Mouse (Mus musculus) lung, adult 18-20 months (tissue): Measurements from ENCODE around the gene Srsf2.
"Not testable (repeated sequence)": the region's sequence is repeated elsewhere in the genome, so short reads cannot be mapped to it uniquely, and the experiment has no call there.

ENCODE experiments used
- DNase-seq, 2 experiments: peaks; one replicate each; pipeline ENCODE4 v3.0.0; 2022; ENCODE audit warnings: mixed read lengths in 2 of 2

The Srsf2 gene

DNA sequence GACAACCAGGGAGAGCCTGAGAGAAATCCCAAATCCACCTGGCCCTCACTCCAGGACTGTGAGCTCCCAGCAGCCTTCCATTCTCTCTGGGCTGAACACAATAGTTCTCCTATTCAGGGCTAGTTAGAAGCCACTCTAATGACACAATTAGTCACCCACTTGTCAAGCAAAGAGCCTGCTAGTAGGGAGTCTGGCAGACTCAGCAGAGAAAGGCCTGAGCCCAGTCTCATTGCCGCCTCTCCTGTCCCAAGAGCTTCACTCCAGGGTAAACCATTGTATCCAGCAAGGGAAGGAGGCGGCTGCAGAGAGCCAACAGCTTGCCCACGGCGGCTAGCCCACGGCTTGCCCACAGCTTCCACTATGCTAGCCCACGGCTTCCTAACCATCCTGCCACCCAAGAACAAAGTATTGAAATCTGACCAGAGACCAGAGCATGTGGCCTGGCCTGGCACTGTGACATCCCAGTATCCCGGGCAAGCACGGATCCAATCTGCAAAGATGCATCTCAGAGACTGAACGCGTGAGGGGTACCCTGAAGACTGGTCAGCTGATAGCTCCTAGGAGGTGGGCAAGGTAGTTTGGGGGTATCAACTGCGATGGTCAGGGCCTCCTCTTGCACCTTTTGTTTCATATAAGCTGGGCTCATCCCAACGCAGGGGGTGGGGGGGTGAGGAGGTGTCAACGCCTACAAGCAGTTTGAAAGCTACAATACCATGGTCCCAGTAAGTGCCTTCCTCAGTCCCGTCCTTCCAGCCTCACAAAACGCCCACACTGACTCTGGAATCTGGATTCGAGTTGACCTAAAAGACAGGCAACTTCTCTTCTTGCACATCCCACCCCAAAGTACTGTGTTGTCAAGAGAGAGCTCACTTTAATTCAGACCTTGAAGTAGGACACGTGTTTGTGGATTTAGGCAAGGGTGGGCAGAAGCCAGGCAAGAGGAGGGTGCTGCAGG is 26.1 kb downstream of the Srsf2 start:
- DNase-seq, result no peak

DNA sequence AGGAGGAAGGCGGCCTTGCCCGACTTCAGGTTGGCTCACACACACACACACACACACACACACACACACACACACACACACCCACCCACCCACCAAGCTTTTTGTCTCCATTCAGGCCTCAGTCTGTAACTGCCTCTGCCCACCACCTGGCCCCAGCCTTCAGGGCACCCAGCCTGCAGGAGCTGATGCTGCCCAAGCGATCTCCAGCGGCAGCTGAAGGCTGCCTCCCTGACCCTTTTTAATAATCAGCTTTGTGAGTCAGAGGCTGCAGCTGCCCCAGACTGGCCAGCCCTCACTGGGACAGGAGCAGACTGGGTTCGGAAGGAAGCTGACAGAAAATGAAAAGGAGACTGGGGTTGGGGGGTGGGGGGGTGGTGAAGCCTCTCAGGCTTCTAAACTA is 27.7 kb downstream of the Srsf2 start:
- DNase-seq, result no peak

DNA sequence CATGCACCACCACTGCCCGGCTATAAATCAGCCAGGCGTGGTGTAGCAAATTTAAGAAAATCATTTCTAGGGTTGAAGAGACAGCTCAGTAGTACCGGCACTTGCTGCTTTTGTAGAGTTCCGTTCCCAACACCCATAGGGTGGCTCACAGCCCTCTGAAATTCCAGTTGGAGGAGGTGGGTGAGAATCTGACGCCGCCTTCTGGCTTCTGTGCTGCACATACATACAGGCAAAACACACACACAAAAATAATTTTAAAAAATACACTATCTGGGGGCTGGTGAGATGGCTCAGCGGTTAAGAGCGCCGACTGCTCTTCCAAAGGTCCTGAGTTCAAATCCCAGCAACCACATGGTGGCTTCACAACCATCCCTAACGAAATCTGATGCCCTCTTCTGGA is 29.0 kb downstream of the Srsf2 start:
- not testable (repeated sequence) for DNase-seq

DNA sequence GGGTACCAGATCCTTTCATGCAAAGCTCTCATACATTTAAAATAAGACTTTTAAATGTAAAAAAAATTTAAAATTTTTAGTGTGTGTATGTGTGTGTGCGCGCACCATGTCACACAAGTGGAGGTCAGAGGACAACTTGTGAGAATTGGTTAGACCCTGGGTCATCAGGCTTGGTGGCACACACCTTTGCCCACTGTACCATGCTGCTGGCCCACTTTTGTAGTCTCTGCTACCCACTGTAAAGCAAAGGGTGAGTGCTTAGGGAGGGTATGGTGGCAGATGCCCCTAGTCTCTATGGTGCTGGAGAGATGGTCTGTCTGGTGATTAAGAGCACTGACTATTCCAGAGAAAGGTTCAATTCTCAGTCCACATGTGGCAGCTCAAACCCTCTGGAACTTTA is 29.6 kb downstream of the Srsf2 start:
- DNase-seq, result no peak

DNA sequence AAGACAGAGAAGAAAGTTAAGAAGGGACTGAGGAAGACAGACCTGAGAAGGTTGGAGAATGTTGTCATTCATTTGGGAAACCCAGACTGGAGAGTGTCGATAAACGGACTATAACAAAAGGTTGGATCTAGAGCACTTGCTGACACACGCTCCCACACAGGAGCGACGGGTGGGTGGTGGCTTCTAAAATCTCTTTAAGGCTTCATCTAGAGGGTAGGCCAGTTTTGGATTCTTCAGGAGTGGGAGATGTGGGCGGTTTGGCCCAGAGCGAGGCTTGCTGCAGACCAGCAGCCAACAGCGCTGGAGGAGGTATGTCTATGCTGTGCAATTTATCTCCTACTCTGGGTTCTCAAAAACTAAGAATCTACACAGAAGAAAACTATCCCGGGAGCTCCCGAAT is 30.3 kb downstream of the Srsf2 start:
- no peak for DNase-seq

DNA sequence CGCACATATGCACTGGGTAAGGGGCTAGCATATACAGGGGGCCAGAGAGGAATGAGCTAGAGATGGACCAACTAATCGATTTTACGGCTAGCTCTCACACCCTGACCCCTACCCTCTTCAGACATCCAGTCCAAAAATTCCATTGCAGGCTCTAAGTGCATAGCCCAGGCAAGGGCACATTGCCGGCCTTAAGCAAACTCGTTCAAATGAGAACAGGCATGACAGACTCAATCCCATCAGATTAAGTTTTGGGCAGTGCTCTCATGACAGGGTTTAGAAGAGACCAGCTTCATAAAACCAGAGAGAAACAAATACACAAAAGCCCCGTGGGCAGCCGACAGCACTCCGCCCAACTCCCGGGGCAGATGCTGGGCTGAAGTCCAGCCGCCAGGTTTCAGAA is 30.7 kb downstream of the Srsf2 start:
- DNase-seq, result no peak

DNA sequence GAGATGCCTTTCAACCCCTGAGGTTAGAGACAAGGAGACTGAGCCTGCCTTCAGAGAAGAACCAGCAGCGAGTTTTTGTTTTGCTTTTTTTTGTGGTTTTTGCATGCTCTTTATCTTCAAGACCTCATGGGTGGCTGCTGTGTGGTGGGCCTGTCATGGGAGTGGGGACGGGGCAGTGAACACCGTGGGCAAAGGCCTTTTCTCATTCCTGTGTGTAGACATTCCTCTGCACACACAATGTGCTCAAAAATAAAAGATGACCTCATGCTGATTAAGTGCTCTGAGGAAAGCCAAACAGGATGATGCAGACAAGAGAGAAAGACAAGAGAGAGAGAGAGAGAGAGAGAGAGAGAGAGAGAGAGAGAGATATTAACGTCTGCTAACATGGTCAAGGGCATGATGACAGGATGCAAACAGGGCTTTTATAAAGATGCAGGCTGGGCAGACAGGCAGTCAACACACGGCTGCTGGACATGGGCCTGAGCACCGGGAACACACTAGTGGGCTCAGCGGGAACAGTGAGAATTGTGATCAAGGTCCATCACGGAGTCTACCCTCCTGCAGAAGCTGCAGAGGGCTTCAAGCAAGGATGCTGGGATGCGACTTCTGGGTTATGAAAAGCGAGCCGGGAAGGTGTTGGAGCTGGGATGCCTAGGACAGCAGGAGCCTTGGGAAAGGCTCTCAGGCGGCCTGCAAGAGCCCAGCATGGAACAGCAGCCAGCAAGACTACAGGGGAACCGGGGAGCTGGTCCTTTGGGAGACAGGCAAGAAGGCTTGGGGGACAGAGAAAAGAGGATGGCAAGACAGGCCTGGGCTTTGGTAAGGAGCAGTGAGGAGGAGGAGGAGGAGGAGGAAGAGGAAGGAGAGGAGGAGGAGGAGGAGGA is 31.6 kb downstream of the Srsf2 start:
- DNase-seq, result peak in 1 of 2 experiments; percentile 43

DNA sequence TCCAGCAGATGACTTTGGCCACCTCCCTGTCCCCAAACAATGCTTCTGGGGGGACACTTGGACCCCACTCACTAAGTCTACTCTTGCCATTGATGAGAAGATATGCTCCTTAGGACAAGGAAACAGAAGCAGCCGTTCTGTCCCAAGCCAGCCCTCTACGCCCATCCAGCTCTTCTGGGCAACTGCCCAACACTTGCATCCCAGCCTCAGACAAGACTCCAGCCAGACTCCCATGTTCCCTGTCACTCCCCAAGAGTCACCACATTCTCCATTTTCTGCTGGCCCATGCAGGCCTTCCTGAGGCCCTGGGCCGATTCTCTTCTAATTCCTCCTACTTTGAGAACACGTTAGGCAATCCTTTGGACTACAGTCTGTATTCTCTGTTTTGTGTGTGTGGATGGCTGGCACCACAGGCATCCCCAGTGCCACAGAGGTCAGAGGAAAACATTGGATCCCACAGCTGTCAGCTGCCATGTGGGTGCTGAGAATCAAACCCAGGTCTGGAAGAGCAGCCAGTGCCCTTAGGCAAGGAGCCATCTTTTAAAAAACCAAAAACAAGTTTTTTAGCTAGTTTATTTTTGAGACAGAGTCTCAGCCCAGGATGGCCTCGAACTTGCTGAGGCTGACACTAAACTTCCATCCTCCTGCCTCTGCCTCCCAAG is 32.8 kb downstream of the Srsf2 start:
- peak in 1 of 2 experiments; percentile 38 for DNase-seq

DNA sequence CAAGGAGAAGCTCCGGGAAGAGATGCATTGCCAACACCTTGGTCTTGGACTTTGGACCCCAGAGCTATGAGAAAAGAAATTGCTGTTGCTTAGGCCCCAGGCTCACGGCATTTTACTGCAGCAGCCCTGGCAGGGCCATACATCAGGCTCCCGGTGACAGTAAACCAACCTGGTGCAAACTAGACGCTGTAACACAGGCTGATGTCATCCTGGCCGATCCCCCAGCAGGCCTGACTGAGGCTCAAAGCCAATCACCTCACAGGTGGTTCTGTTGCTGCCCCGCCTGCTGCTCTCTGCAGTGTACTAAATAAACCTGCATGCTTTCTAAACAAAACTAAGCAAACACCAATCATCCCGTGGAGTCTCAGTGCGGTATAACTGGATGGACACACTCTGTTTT is 34.2 kb downstream of the Srsf2 start:
- no peak for DNase-seq

DNA sequence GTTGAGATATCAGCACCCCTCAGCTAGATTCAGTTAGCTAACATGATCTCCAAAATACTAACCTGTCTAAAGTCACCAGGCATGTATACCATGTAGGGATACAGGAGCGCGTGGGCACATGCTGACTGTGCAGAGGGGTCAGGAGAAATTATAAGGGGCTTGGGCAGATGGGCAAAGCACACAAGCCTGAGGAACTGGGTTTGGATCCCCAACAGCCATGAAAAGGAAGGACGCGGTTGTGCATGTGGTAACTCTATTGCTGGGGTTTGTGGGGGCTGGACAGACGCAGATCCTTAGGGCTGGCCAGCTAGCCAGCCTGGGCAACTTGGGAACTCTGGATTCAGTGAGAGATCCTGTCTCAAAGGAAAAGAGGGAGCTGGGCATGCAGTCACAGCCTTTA is 35.3 kb downstream of the Srsf2 start:
- no peak for DNase-seq

DNA sequence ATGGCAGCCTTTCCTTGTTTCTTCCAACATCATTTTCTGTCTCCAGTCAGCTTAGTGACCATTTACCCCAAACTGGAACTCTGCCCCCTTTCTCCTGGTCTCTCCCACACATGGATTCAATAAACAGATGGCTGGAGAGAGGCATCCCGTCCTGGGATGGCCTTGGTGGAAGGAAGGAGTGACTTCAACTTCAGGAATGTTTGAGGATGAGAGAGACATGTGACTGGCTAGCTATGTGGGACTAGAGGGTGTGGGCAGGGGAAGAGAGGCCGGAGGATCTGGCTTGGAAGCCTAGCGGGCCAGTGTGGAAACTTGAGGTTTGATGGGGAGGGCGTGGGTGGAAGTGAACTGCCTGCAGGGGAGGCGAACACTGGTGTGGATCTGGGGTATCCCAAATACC is 36.1 kb downstream of the Srsf2 start:
- DNase-seq, result peak; percentile 39 to 44

DNA sequence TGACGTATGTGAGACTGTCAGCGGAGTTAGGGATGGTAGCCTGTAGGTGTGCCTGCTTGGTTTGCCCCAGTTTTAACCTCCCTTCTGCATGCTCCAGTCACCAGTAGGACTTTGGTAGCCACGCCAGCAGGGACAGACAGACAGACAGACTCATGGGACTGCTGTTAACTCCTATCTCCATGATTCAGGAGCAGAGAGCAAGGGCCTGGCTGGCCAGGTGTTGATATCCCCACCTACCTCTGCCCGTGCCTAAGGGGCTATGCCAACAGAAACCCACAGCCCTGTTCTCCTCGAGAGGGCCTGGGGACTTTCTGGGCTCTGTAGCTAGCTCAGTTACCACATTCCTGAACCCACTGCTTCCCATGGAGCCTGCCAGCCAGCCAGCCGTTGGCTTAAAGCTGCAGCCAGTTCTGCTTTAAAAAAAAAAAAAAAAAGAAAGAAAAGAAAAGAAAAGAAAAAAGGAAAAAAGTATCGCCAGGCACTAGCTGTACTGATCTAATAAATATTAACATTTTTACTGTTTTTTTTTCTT is 37.9 kb downstream of the Srsf2 start:
- DNase-seq, result no peak

DNA sequence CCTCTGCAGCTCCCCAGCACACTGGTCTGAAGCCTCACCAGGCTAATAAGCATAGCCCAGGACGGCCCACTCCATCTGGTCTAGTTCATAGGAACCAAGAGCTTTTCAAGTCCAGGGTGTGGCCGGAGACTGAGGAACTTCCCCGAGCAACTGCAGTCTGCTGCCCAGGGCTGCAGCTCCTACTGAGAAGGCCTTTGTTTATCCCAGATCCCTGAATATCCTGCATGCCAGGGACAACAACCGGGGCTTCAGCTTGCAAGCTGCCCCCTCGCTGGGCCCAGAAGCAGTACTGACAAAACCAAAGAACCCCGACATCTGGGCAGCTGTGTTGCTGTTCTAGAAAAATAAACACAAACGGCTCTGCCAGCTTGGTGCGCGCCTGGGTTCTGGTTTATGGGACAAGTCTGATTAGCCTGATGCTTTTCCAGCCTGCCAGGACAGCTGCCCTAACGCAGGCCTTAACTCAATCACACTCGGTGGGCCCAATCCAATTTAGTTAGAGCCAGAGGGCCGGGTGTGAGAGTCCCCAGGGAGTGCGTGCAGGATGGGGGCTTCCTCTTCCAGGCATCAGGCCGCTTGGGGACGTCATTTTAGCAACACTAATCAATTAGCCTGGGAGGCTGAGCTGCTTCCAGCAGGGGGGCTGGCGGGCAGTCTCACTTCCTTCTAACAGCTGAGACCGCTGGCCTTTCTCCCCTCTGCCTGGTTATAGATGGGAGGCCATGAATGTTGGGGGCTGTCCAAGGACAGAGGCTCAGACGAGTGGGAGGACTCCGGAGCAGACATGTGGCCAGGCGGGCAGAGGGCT is 38.6 kb downstream of the Srsf2 start:
- DNase-seq, result peak; percentile 53 to 64

DNA sequence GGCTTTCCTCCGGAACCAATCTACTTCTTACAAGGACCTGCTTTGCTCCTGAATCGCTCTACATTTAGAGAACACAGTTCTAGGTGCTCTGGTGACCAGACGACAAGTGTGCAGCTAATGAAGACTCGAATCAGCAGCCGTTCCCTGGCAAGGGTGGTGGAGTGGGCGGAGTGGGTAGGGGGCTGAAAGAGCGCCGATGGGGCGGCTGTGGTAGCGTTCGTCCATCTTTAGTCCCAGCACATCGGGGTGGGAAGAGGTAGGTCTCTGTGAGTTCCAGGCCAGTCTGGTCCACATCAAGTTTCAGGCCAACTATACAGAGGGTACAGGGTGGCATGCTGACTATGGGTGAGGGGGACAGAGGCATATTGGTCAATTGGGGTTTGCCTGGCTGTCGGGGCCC is 39.3 kb downstream of the Srsf2 start:
- DNase-seq, result no peak

DNA sequence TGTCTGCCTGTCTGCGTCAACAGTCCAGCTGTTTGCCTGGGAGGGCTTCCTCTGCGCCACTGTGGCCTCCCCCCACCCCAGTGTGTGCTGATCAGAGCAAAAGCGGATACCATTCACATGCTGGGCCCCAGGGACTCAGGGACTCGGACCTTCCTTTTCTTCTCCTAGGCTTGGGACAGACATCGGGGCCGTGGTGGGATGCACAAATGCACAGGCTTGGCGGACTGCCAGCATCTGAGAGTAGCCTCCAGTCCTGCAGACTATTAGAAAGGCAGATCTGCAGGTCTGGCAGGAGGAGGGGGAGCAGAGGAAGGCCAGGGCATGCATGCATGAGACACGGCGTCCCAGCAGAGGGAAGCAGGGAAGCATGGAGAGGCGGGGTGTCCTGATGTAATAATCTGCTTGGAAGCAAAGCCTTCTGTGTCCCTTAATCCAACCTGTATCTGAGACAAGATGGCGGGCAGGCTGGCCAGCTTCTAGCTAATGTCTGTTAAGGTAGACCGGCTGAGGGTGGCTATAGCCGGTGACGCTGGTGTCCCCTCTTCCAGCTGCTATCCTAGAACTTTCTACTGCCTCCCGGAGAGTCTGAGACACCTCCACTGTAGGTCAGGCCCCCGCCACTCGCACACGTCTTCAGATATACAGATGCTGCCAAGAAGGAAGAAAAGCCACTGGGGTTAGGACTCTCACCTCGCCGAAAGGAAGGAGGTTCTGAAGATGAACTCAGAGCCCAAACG is 39.9 kb downstream of the Srsf2 start:
- DNase-seq, result no peak

DNA sequence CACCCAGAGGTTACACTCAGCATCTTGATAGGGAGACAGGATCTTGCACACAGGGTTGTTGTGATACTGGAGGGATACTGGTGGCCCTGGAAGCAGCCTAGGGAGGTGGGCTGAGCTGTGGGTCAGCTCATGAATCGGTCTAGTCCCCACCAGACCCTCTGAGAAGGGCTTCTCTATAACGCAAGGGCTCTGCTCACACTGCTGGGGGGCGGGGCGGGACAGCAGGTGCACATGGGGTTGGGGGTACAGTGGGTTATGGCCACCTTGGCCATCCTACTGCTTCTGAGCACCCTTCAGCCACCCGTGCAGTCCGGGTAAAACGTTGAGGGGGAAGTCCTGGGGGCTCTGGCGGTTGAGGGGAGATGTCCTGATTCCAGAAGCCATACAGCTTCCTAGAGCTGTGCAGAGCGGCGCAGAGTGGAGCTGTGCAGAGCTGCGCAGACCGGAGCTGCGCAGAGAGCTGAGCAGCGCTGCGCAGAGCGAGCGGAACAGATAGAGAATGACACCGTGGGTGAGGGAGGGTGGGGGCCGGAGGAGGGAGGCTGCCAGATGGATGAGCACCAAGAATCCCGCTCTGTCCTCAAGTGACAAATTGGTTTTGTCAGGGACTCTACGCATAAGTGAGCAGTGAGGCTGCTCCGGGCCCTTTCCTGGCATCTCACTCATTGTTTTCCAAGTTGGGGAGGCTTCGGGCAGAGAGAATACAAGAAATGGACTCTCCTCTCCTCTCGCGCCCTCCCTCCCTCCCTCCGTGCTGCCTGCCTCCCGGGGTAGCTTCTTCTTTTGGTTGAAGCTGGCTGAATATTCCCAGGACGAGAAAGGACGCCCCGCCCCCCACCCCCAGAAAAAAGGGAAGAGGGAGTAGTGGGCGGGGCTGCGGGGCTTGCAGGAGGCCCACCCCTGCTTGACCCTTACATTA is 41.7 kb downstream of the Srsf2 start:
- peak; percentile 37 to 42 for DNase-seq

DNA sequence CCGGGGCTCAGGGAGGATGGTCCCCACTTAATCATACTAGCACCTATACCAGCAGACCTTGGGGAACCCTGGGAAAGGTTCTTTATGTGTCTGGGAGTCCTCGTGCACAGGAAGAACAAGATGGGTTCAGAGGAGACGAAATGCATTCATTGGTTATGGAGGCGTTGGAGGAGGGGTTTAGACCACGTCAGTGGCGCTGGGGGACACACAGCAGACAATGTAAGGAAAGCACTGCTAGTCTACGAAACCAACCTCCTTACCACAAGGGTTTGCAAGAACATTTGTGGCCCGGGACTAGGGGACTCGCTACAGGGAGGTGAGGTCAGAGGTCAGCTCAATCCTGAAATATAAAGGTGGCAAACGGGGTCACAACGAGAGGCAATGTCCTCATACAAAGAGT is 42.4 kb downstream of the Srsf2 start:
- no peak for DNase-seq

DNA sequence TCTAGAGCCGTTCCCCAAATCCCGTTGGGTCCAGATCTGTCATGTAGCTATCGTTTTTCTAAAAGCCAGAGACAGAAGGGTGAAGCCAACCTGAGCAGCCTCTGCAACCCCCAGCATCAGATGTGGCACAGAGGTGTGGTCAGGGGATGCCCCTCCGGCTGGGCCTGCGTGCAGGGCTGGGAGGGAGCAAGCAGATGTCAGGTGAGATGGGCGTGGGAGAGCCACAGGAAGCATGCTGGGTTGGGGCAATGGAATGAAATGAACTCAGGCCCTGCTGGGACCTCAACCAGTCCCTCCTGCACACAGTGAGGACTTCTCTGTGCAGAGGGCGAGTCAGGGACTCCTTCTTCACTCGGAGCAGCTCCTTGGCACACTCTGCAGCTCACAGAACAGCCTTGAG is 43.4 kb downstream of the Srsf2 start:
- DNase-seq, result no peak

DNA sequence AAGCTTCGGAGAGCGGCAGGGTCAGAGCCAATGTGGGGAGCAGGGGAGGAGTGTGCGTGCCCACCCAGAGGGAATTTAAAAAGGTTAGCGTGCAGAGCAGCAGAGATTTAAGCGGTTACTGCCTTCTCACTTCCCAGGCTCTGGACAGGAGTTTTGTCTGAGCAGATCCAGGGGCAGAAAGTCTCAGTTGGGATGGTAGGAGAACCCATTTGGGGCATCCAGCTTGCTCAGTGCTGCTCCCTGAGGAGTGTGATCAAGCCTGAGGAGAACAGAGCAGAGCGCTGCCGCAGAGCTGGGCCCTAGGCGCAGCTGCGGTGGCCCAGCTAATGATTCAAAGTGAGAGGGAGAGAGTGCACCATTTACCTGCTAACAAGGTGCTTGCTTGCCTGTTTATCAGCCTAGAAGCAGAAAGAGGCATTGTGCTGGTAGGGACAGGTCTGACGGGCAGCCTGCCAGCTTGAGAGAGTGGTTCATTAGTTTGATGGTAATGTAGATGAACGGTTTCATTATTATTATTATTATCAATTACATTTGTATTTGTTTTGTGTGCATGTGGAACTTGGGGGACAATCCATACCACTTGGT is 44.0 kb downstream of the Srsf2 start:
- DNase-seq, result no peak
